Mouse (Mus musculus): ENCODE measurements at regions not wholly inside any gene's neighbourhood (a gene's known extent, or its start where the extent isn't known, plus 50 kb on each side); places are given as distances from the start of the nearest gene placed in this dataset.

- no peaks in the 10 kb centered on the region for H3K27me3 ChIP-seq (ENCODE audit: insufficient read depth, poor library complexity, severe bottlenecking)
- no peak overlapping the region for H3K27ac ChIP-seq
- no peaks in the 10 kb centered on the region for H3K9me3 ChIP-seq
- no peaks in the 10 kb centered on the region for H3K36me3 ChIP-seq
- no peak for DNase-seq (ENCODE audit: low spot score)
- H3K4me1 ChIP-seq (replicated peaks) = peaks cover 5% of the 10 kb centered on the region; the same call in 1 of the 2 replicates
- no peak overlapping the region for H3K4me3 ChIP-seq
- 83% methylated on average over 1 of the region's 1 CpGs for WGBS
Observed at GRCm38 (mm10) chr14:71254207-71254606, 654.6 kb upstream of the Fam160b2 start.

GRCm38 (mm10) chr14:71252136-71252535, 652.5 kb upstream of the Fam160b2 start:
- Histone ChIP-seq H3K9me3 (no peaks in the 10 kb centered on the region), H3K27ac (no peak overlapping the region), H3K27me3 (ENCODE audit: insufficient read depth, poor library complexity, severe bottlenecking) (no peaks in the 10 kb centered on the region), H3K4me1 (replicated peaks) (peaks cover 6% of the 10 kb centered on the region; the same call in 1 of the 2 replicates), H3K4me3 (no peak overlapping the region), H3K36me3 (no peaks in the 10 kb centered on the region)
- WGBS = 83% methylated on average over 3 of the region's 3 CpGs
- DNase-seq (ENCODE audit: low spot score) = no peak

- WGBS = 94% methylated on average over 1 of the region's 1 CpGs
- Histone ChIP-seq H3K36me3 (no peaks in the 10 kb centered on the region), H3K4me3 (no peak overlapping the region), H3K9me3 (no peaks in the 10 kb centered on the region), H3K27me3 (ENCODE audit: insufficient read depth, poor library complexity, severe bottlenecking) (no peaks in the 10 kb centered on the region), H3K4me1 (replicated peaks) (peaks cover 6% of the 10 kb centered on the region; the same call in 1 of the 2 replicates), H3K27ac (no peak overlapping the region)
- DNase-seq (ENCODE audit: low spot score) = no peak
Observed at GRCm38 (mm10) chr14:71251116-71251515, 651.5 kb upstream of the Fam160b2 start.

- peaks cover 6% of the 10 kb centered on the region; the same call in 1 of the 2 replicates for H3K4me1 ChIP-seq (replicated peaks)
- no peaks in the 10 kb centered on the region for H3K36me3 ChIP-seq
- H3K9me3 ChIP-seq = no peaks in the 10 kb centered on the region
- no peak overlapping the region for H3K4me3 ChIP-seq
- H3K27ac ChIP-seq = peak overlapping the region; percentile 69
- H3K27me3 ChIP-seq (ENCODE audit: insufficient read depth, poor library complexity, severe bottlenecking) = no peaks in the 10 kb centered on the region
- no peak for DNase-seq (ENCODE audit: low spot score)
- 59% methylated on average over 7 of the region's 7 CpGs for WGBS
Observed at GRCm38 (mm10) chr14:71249387-71249965, 649.8 kb upstream of the Fam160b2 start.

DNA sequence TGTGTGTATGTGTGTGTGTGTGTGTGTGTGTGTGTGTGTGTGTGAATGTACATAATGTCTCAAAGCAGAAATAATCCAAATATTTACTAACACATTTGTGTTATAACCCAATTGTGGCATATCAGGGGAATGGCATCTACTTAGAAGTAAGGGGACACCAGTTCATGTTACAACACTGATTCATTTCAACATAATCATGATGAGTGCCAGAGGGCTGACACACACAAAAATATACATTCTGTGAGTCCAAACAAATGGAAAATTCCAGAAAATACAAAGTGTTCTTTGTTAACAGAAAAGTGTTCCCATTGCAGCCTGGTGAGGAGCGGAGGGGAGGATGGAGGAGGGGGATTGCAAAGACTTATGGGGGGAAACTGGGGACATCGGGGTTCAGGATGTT, 648.9 kb upstream of the Fam160b2 start:
- WGBS = 87% methylated on average over 2 of the region's 2 CpGs
- H3K36me3 ChIP-seq = no peaks in the 10 kb centered on the region
- H3K4me1 ChIP-seq (replicated peaks) = peaks cover 6% of the 10 kb centered on the region; the same call in 1 of the 2 replicates
- no peaks in the 10 kb centered on the region for H3K27me3 ChIP-seq (ENCODE audit: insufficient read depth, poor library complexity, severe bottlenecking)
- no peaks in the 10 kb centered on the region for H3K9me3 ChIP-seq
- H3K4me3 ChIP-seq = no peak overlapping the region
- no peak for DNase-seq (ENCODE audit: low spot score)
- H3K27ac ChIP-seq = no peak overlapping the region

DNA sequence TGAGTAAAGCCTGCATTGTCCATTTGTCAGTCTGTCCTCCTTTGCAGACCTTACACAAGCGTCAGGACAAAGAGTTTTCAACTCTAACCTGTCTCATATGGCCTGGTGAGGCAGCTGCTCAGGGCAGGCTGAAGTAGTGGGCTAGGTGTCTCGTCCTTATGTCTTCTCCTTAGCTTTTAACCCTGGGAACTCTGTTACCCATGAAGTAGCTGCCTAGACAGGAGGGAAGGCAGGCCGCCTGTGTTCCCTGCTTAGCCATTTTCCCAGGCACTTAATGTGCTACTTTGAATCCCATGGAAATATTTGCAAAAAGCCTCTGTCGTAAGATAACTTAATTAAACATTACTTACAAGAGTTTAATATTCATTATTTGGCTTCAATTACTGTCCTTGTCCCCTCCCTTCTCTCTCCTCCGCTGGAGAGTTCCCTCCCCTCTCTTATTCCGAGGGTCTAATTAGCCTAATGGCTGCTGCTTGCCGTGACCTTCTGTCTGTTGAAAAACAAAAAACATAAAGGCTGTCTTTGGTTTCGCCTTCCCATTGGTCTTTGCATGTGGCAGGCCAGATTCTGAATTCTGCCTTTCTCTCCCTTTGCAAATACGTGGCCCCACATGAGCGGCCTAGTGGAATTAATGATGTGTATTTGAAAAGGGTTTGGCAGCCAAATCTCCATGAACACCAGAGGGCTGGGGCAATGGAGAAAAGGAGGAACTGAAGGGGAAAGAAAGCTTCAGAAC, 642.2 kb upstream of the Fam160b2 start:
- 26% methylated on average over 10 of the region's 10 CpGs for WGBS
- H3K27me3 ChIP-seq (ENCODE audit: insufficient read depth, poor library complexity, severe bottlenecking) = no peaks in the 10 kb centered on the region
- H3K27ac ChIP-seq = peak overlapping the region; percentile 81

GRCm38 (mm10) chr14:71236192-71236591, 636.6 kb upstream of the Fam160b2 start:
- Histone ChIP-seq H3K27me3 (ENCODE audit: insufficient read depth, poor library complexity, severe bottlenecking) (no peaks in the 10 kb centered on the region), H3K27ac (no peak overlapping the region), H3K36me3 (no peaks in the 10 kb centered on the region), H3K9me3 (no peaks in the 10 kb centered on the region), H3K4me3 (no peak overlapping the region), H3K4me1 (replicated peaks) (peaks cover 4% of the 10 kb centered on the region)
- WGBS = 93% methylated on average over 6 of the region's 6 CpGs
- no peak for DNase-seq (ENCODE audit: low spot score)

More for the DNA sequence above, 642.2 kb upstream of the Fam160b2 start:
- Histone ChIP-seq H3K4me3 (no peak overlapping the region), H3K36me3 (no peaks in the 10 kb centered on the region), H3K4me1 (replicated peaks) (peaks cover 24% of the 10 kb centered on the region), H3K9me3 (no peaks in the 10 kb centered on the region)
- peak; percentile 64 for DNase-seq (ENCODE audit: low spot score)

- Histone ChIP-seq H3K9me3 (no peaks in the 10 kb centered on the region), H3K27ac (no peak overlapping the region), H3K27me3 (ENCODE audit: insufficient read depth, poor library complexity, severe bottlenecking) (no peaks in the 10 kb centered on the region), H3K36me3 (no peaks in the 10 kb centered on the region), H3K4me3 (no peak overlapping the region), H3K4me1 (replicated peaks) (no peaks in the 10 kb centered on the region)
- WGBS = 89% methylated on average over 2 of the region's 2 CpGs
- DNase-seq (ENCODE audit: low spot score) = no peak
Observed at GRCm38 (mm10) chr14:71234900-71235299, 635.3 kb upstream of the Fam160b2 start.

- H3K36me3 ChIP-seq = no peaks in the 10 kb centered on the region
- no peak overlapping the region for H3K27ac ChIP-seq
- no peaks in the 10 kb centered on the region for H3K4me1 ChIP-seq (replicated peaks)
- H3K4me3 ChIP-seq = no peak overlapping the region
- H3K27me3 ChIP-seq (ENCODE audit: insufficient read depth, poor library complexity, severe bottlenecking) = no peaks in the 10 kb centered on the region
- WGBS = 70% methylated on average over 2 of the region's 2 CpGs
- DNase-seq (ENCODE audit: low spot score) = no peak
- no peaks in the 10 kb centered on the region for H3K9me3 ChIP-seq
Observed at GRCm38 (mm10) chr14:71234276-71234675, 634.6 kb upstream of the Fam160b2 start.

- 89% methylated on average over 4 of the region's 4 CpGs for WGBS
- DNase-seq (ENCODE audit: low spot score) = no peak
- H3K27me3 ChIP-seq (ENCODE audit: insufficient read depth, poor library complexity, severe bottlenecking) = no peaks in the 10 kb centered on the region
Observed at GRCm38 (mm10) chr14:71231223-71231815, 631.7 kb upstream of the Fam160b2 start.

GRCm38 (mm10) chr14:71230484-71231188, 631.0 kb upstream of the Fam160b2 start:
- no peak for DNase-seq (ENCODE audit: low spot score)
- 86% methylated on average over 7 of the region's 7 CpGs for WGBS
- Histone ChIP-seq H3K27me3 (ENCODE audit: insufficient read depth, poor library complexity, severe bottlenecking) (no peaks in the 10 kb centered on the region), H3K36me3 (no peaks in the 10 kb centered on the region), H3K27ac (no peak overlapping the region), H3K4me3 (no peak overlapping the region), H3K4me1 (replicated peaks) (no peaks in the 10 kb centered on the region), H3K9me3 (no peaks in the 10 kb centered on the region)

More at GRCm38 (mm10) chr14:71231223-71231815, 631.7 kb upstream of the Fam160b2 start:
- no peak overlapping the region for H3K4me3 ChIP-seq
- H3K27ac ChIP-seq = no peak overlapping the region
- no peaks in the 10 kb centered on the region for H3K36me3 ChIP-seq
- no peaks in the 10 kb centered on the region for H3K4me1 ChIP-seq (replicated peaks)
- H3K9me3 ChIP-seq = no peaks in the 10 kb centered on the region

GRCm38 (mm10) chr14:71229955-71230354, 630.3 kb upstream of the Fam160b2 start:
- WGBS = 86% methylated on average over 2 of the region's 2 CpGs
- Histone ChIP-seq H3K9me3 (no peaks in the 10 kb centered on the region), H3K27me3 (ENCODE audit: insufficient read depth, poor library complexity, severe bottlenecking) (no peaks in the 10 kb centered on the region), H3K4me1 (replicated peaks) (no peaks in the 10 kb centered on the region), H3K4me3 (no peak overlapping the region), H3K27ac (no peak overlapping the region), H3K36me3 (no peaks in the 10 kb centered on the region)
- no peak for DNase-seq (ENCODE audit: low spot score)
